In genomic region chr11:12025392-12025755, GRCm38 (mm10) we compare ENCODE assay signal across 8 mouse cellular contexts. TPM values are rescaled to one million over a fixed set of nuclear protein-coding genes. Genes with fewer than 3 reads are reported as not detected.
DNase-seq lines count a peak whose midpoint lies in the region; ATAC-seq and TF ChIP-seq lines count a peak whose summit lies in the region.

No protein-coding gene starts in this region.

- TF ChIP-seq CTCF in lung, postnatal 0 days (IDR thresholded peaks at IDR 0.05), result no peak

- H3K9ac ChIP-seq in lung, postnatal 0 days (replicated peaks; ENCODE audit: low read depth), result no peak overlapping the region
- H3K9ac ChIP-seq in limb, embryonic 13.5 days, result no peak overlapping the region
- no peak overlapping the region for H3K9ac ChIP-seq in stomach, embryonic 16.5 days (ENCODE audit: low read length)

- no peak for TF ChIP-seq EP300 in lung, postnatal 0 days (IDR thresholded peaks at IDR 0.05)

- H3K4me2 ChIP-seq in lung, postnatal 0 days (replicated peaks; ENCODE audit: low read depth, low read length), result no peak overlapping the region
- H3K4me2 ChIP-seq in limb, embryonic 13.5 days (replicated peaks), result peak overlapping the region; percentile 62
- no peak overlapping the region for H3K4me2 ChIP-seq in stomach, embryonic 16.5 days (ENCODE audit: low read depth, low read length)

- peaks cover 40% of the 10 kb centered on the region for H3K27me3 ChIP-seq in lung, postnatal 0 days (replicated peaks; ENCODE audit: insufficient read depth, low read length)
- peaks cover 94% of the 10 kb centered on the region for H3K27me3 ChIP-seq in limb, embryonic 13.5 days
- peaks cover 64% of the 10 kb centered on the region for H3K27me3 ChIP-seq in stomach, embryonic 16.5 days (ENCODE audit: control insufficient read depth, insufficient read depth, low read length)

- H3K36me3 ChIP-seq in lung, postnatal 0 days (ENCODE audit: insufficient read depth, low read length), result no peaks in the 10 kb centered on the region
- peaks cover 88% of the 10 kb centered on the region for H3K36me3 ChIP-seq in limb, embryonic 13.5 days
- peaks cover 42% of the 10 kb centered on the region for H3K36me3 ChIP-seq in stomach, embryonic 16.5 days (ENCODE audit: control insufficient read depth, insufficient read depth, low read length)

- H3K4me1 ChIP-seq in lung, postnatal 0 days (ENCODE audit: insufficient read depth, low read depth, low read length), result no peaks in the 10 kb centered on the region
- H3K4me1 ChIP-seq in limb, embryonic 13.5 days, result 0 out of 2 replicates have a peak, but pooled peaks cover 3% of the 10 kb centered on the region
- H3K4me1 ChIP-seq in stomach, embryonic 16.5 days (ENCODE audit: control insufficient read depth, insufficient read depth, low read length), result no peaks in the 10 kb centered on the region

- DNase-seq in frontal cortex, postnatal 36 days (ENCODE audit: low spot score in 2 of 2), result no peak
- peak; percentile 40 for DNase-seq in lung, postnatal 0 days (ENCODE audit: low spot score)
- DNase-seq in lung, postnatal 25 days (ENCODE audit: low spot score), result no peak
- no peak for DNase-seq in adipocyte (ENCODE audit: low spot score)
- DNase-seq in retina, embryonic 14.5 days (ENCODE audit: low spot score), result no peak

- WGBS in lung, postnatal 0 days, result 66% methylated on average over 32 of the region's 32 CpGs
- WGBS in limb, embryonic 13.5 days, result 57% methylated on average over 32 of the region's 32 CpGs
- 56% methylated on average over 32 of the region's 32 CpGs for WGBS in stomach, embryonic 16.5 days

- H3K27ac ChIP-seq in lung, postnatal 0 days (ENCODE audit: low read length), result no peak overlapping the region
- no peak overlapping the region for H3K27ac ChIP-seq in limb, embryonic 13.5 days
- no peak overlapping the region for H3K27ac ChIP-seq in stomach, embryonic 16.5 days (ENCODE audit: low read length)

- peaks cover 13% of the 10 kb centered on the region; the same call in 1 of the 2 replicates for H3K9me3 ChIP-seq in lung, postnatal 0 days (ENCODE audit: low read length)
- H3K9me3 ChIP-seq in limb, embryonic 13.5 days, result peaks cover 68% of the 10 kb centered on the region
- peaks cover 44% of the 10 kb centered on the region for H3K9me3 ChIP-seq in stomach, embryonic 16.5 days (replicated peaks; ENCODE audit: control insufficient read depth, low read length)

- H3K4me3 ChIP-seq in lung, postnatal 0 days (ENCODE audit: low read depth, low read length), result no peak overlapping the region
- H3K4me3 ChIP-seq in limb, embryonic 13.5 days, result 0 out of 2 replicates have a peak overlapping the region, but pooled peaks have one; percentile 30
- no peak overlapping the region for H3K4me3 ChIP-seq in stomach, embryonic 16.5 days (replicated peaks; ENCODE audit: low read length)

- ATAC-seq in frontal cortex, adult (ENCODE audit: low TSS enrichment), result peak; percentile 78
- peak; percentile 79 for ATAC-seq in lung, postnatal 0 days
- peak; percentile 77 for ATAC-seq in limb, embryonic 13.5 days (ENCODE audit: low FRiP score, low read depth)
- peak; percentile 58; the same call in 1 of the 2 replicates for ATAC-seq in stomach, embryonic 16.5 days (ENCODE audit: insufficient read depth, low FRiP score)

RNA-seq across cellular contexts. Expression of gene Grb10, which starts 13.1 kb away (rescaled TPM):
- polyA plus RNA-seq in lung, postnatal 0 days (2015; fragmentation: Nextera tagmentation; extraction: Ambion mirVana), result 86.9 and 92.2 TPM in 2 replicates
- 539 and 614 TPM in 2 replicates for polyA plus RNA-seq in limb, embryonic 13.5 days (2015; fragmentation: Nextera tagmentation; extraction: Ambion mirVana)
- polyA plus RNA-seq in stomach, embryonic 16.5 days (2015; fragmentation: Nextera tagmentation; extraction: Ambion mirVana), result 361 and 397 TPM in 2 replicates
